Mouse (Mus musculus): ENCODE data around the gene Med12l.

DNA sequence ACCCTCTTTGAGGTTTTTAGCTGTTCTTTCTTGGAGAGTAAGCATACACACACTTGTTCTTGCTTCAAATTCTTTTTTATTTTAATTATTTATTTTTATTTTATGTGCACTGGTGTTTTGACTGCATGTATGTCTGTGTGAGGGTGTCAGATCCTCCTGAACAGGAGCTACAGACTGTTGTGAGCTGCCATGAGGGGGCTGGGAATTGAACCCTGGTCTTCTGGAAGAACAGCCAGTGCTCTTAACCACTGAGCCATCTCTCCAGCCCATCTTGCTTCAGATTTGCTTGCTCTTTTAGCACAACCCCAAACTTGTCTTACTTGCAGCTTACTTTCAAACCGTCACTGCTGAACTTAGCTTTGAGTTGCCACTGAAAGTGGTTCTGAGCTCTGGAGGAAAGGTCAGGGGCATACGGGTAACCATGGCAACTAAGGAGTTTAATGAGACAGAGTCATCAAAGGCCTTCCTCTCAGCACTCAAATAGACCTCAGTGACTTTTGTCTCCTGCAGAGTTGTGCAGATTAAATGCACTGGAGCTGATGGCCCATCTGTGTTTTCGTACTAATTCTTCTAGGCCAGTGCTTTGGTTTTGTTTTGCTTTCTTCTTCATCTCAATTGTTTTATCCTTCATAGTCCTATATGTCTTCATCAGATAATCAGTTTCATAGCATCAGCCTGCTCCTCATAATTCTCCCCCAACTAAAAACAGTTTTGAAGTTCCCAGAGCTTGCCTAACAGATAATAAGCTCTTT is 272.1 kb downstream of the Med12l start:
- TF ChIP-seq POLR2A (IDR thresholded peaks at IDR 0.05; ENCODE audit: extremely low read depth, insufficient read depth, low read length) (no peak), CTCF (IDR thresholded peaks at IDR 0.05; ENCODE audit: low read depth, low read length) (no peak)

Measured in liver, adult 2 months (tissue).